Mouse (Mus musculus) liver, postnatal 0 days (tissue): ENCODE results near the gene Spn.

ENCODE experiments used
- CTCF ChIP-seq: sonication (generic); IDR thresholded peaks from 2 replicates; pipeline ENCODE4 v1.5.1; 2016; ENCODE audit warnings: antibody characterized with exemption, low read depth
- EP300 ChIP-seq: IDR thresholded peaks from 2 replicates; pipeline ENCODE4 v1.6.1; 2016; ENCODE audit warnings: antibody characterized with exemption, low read depth, mild to moderate bottlenecking

DNA sequence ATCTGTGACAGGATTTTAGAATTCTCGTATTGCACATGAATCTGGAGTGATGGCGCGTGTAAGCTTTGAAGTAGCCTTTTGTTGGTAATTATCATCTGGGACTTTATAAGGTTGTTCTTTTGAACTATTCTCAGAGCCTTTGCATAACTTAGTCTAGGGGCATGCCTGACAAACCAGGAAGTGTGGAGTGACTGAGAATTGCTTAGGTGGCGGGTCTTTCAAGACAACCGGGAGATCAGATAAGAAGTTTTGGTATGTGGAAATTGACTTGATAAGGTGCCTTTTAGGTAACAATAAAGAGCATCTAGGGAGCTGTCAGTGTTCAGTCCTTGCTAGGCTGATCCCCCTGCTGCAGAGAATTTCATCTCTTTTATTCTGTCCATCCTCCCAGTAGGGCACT is 28.9 kb upstream of the Spn start:
- TF ChIP-seq CTCF (no peak), EP300 (no peak)
